Mouse (Mus musculus) ES-Bruce4 (cell line): ENCODE results near the gene Eepd1. TPM values are rescaled to one million over a fixed set of nuclear protein-coding genes. Genes with fewer than 3 reads are reported as not detected.

ENCODE experiments used
- H3K27ac ChIP-seq: 2 replicates; pipeline ENCODE4 v1.5.1; 2012; ENCODE audit warnings: low read length, inconsistent platforms; ENCODE audit not compliant: insufficient read depth
- H3K27me3 ChIP-seq: 2 replicates; pipeline ENCODE4 v1.6.1; 2012; ENCODE audit warnings: mild to moderate bottlenecking, low read length, inconsistent platforms; ENCODE audit not compliant: control insufficient read depth, poor library complexity, insufficient read depth, severe bottlenecking
- H3K36me3 ChIP-seq: 2 replicates; pipeline ENCODE4 v1.6.1; 2012; ENCODE audit warnings: inconsistent platforms, mild to moderate bottlenecking, low read length, moderate library complexity; ENCODE audit not compliant: control insufficient read depth, poor library complexity, insufficient read depth, severe bottlenecking
- H3K4me1 ChIP-seq: one replicate; pipeline ENCODE4 v1.8.1; 2011; ENCODE audit warnings: low read length; ENCODE audit not compliant: control insufficient read depth, insufficient read depth
- H3K4me3 ChIP-seq: 2 replicates; pipeline ENCODE4 v1.5.1; 2011; ENCODE audit warnings: low read depth, mild to moderate bottlenecking, low read length
- H3K9ac ChIP-seq: 2 replicates; pipeline ENCODE4 v1.6.1; 2012; ENCODE audit warnings: low read depth, mild to moderate bottlenecking, inconsistent platforms; ENCODE audit not compliant: poor library complexity, severe bottlenecking
- H3K9me3 ChIP-seq: replicated peaks from 2 replicates; pipeline ENCODE4 v1.6.1; 2012; ENCODE audit warnings: mild to moderate bottlenecking, low read length, inconsistent platforms; ENCODE audit not compliant: control insufficient read depth, poor library complexity, insufficient read depth, severe bottlenecking
- CTCF ChIP-seq: IDR thresholded peaks from one replicate; pipeline ENCODE4 v1.8.1; 2011; ENCODE audit warnings: low read depth, low read length
- EP300 ChIP-seq: IDR thresholded peaks from 2 replicates; pipeline ENCODE4 v1.6.1; 2011; ENCODE audit warnings: low read depth, low read length; ENCODE audit not compliant: insufficient read depth
- POLR2A ChIP-seq: IDR thresholded peaks from one replicate; pipeline ENCODE4 v1.8.1; 2011; ENCODE audit warnings: low read length; ENCODE audit not compliant: insufficient read depth
- polyA plus RNA-seq: library from polyadenylated mRNA; stranded (reverse); fragments of >200 nt; gene quantifications from 2 replicates; pipeline ENCODE4 v1.2.4, GENCODE M21; 2011; ENCODE audit warnings: low read depth; ENCODE audit not compliant: missing spikeins, insufficient read depth, insufficient read length

The Eepd1 gene
- polyA plus RNA-seq, 1 experiment = 1.6 TPM

DNA sequence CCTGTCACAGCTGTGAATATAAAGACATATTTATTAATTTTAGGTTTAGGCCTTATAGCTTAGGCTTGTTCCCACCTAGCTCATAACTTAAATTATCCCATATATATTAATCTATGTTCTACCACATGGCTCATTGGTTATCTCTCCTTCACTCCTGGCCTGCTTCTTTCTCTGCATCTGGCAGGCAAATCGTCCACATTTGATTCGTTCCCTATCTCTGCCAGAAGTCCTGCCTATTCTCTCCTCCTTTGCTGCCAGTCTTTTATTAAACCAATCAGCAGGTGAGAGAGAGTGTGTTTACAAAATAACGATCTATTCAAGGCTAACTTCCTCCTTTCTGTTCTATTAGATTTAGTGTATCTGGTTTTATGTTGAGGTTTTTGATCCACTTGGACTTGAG lies 77.5 kb downstream of the Eepd1 start:
- H3K4me3 ChIP-seq = no peak overlapping the region
- H3K9ac ChIP-seq = no peak overlapping the region
- no peak overlapping the region for H3K27ac ChIP-seq
- no peaks in the 10 kb centered on the region for H3K36me3 ChIP-seq
- no peaks in the 10 kb centered on the region for H3K27me3 ChIP-seq
- no peaks in the 10 kb centered on the region for H3K4me1 ChIP-seq
- no peak for TF ChIP-seq CTCF
- no peak for TF ChIP-seq EP300
- TF ChIP-seq POLR2A = no peak
- peaks cover 6% of the 10 kb centered on the region for H3K9me3 ChIP-seq

DNA sequence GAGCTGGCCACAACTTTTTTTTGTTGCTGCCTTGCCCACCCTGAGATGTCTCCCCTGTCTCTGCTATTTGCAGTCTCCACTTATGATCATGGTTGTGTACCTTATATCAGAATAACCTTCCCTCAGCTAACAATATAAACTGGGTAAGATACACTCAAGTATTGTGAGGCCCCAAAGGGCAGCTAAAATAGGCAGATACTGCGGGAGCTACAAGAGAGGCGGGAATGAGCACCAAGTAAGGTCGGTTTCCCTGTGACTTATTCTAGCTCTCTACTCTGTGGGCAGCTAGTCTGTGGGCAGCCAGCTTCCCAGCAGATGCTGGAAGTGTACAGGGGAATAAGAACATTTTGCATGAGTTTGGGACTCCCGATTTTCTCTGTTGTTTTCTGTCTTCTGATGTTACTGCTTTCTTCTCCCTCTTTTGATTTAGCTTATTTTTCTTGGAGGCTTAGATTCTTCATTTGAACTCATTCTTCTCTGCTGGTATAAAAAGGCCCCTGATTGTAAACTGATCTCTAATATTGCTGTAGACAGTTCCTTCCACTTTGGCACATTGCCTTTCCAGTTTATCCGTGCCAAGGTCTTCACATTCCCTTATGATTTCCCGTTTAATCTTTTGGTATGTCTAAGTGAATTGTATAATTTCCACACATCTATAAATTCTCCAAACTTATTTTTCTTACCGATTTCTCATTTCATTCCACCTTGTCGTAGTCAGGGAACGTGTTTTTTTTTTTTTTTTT lies 78.8 kb downstream of the Eepd1 start:
- H3K9ac ChIP-seq = no peak overlapping the region
- no peaks in the 10 kb centered on the region for H3K4me1 ChIP-seq
- TF ChIP-seq EP300 = no peak
- no peak for TF ChIP-seq CTCF
- TF ChIP-seq POLR2A = no peak
- H3K9me3 ChIP-seq = peaks cover 8% of the 10 kb centered on the region
- H3K27ac ChIP-seq = no peak overlapping the region
- H3K36me3 ChIP-seq = no peaks in the 10 kb centered on the region
- H3K4me3 ChIP-seq = no peak overlapping the region
- H3K27me3 ChIP-seq = no peaks in the 10 kb centered on the region

DNA sequence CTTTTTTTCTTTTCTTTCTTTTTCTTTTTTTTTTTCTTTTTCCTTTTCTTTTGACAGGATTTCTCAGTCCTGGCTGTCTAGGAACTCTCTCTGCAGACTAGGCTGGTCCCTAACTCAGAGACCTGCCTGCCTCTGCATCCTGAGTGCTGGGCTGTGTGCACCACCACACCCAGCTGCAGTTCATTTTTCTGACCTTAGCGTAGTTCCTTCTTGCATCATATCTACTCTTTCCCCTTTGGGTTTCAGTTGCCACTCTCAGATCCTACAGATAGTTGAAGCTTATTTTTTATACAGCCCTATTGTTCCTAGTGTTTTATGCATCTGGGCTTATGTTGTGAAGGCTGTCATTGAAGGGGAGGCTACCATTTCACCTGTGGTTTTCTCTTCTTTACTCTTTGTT lies 79.8 kb downstream of the Eepd1 start:
- Histone ChIP-seq H3K27ac (no peak overlapping the region), H3K36me3 (no peaks in the 10 kb centered on the region), H3K9me3 (peaks cover 14% of the 10 kb centered on the region), H3K27me3 (no peaks in the 10 kb centered on the region), H3K4me1 (no peaks in the 10 kb centered on the region), H3K9ac (no peak overlapping the region), H3K4me3 (no peak overlapping the region)
- no peak for TF ChIP-seq EP300
- no peak for TF ChIP-seq CTCF
- no peak for TF ChIP-seq POLR2A

DNA sequence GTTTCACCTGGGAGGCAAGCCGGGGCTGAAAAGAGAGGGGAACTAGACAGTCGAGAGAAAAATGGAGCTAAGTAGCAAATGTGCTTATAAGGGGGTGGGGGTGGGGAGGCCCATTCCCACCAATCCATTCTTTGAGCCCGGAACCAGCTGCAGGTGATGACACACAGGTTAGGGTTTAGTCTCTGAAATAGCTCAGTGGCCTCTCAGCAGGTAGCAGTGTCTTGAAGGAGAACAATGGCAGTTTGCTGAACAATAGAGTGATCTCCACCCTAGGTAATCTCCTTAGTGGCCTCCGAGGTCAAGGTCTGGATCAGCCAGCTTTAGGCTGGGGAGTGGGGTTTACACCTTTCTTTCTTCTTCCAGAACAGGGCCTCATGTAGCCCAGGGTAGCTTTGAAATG lies 82.5 kb downstream of the Eepd1 start:
- no peaks in the 10 kb centered on the region for H3K27me3 ChIP-seq
- H3K9me3 ChIP-seq = peaks cover 14% of the 10 kb centered on the region
- no peak overlapping the region for H3K27ac ChIP-seq
- H3K36me3 ChIP-seq = no peaks in the 10 kb centered on the region
- no peak overlapping the region for H3K4me3 ChIP-seq
- no peak for TF ChIP-seq POLR2A
- peak; percentile 67 for TF ChIP-seq EP300
- H3K9ac ChIP-seq = no peak overlapping the region
- H3K4me1 ChIP-seq = no peaks in the 10 kb centered on the region

DNA sequence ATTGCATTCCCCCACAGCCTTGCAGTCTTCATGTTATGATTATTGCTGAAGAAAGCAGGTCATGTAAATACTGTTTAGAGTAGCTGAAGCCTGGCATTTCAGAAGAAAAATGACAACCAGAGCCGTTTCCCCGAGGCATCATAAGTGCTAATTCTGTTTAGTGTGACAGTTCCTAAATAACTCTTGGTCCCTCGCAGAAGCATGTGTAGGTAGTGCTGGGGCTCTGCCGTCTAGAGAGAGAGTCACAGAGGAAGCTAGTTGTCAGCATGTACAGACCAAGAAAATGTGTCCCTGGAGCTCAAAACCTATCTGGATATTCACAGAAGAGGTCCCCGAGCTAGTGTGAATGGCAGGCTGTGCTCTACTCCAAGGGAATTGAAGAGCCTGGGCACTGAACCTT lies 85.7 kb downstream of the Eepd1 start:
- no peak for TF ChIP-seq POLR2A
- TF ChIP-seq CTCF = no peak
- no peak for TF ChIP-seq EP300
- no peaks in the 10 kb centered on the region for H3K4me1 ChIP-seq
- no peak overlapping the region for H3K4me3 ChIP-seq

DNA sequence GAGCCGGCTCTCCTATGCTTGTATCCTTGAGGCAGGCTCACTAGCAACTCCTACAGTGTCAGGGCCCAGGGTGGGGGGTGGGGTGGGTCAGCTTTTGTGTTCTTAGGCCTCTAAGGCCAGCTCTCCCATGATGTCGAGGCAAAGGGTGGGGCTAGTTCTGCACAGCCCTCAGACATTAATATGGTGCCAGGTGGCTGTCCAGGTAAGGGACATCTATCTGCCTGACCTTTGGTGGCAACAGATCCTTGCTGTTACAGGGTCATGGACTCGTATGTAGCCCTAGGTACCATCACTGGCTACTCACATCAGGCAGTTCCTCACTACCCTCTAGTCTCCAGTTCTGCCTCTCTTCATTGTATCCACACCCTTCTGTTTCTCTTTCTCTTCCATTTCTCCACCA lies 87.4 kb downstream of the Eepd1 start:
- no peak overlapping the region for H3K27ac ChIP-seq
- TF ChIP-seq POLR2A = no peak
- TF ChIP-seq EP300 = no peak
- TF ChIP-seq CTCF = no peak
- H3K4me3 ChIP-seq = no peak overlapping the region
- peaks cover 8% of the 10 kb centered on the region; the same call in 1 of the 2 replicates for H3K9me3 ChIP-seq
- H3K4me1 ChIP-seq = no peaks in the 10 kb centered on the region
- no peaks in the 10 kb centered on the region for H3K36me3 ChIP-seq
- H3K27me3 ChIP-seq = no peaks in the 10 kb centered on the region
- no peak overlapping the region for H3K9ac ChIP-seq

More for the DNA sequence above, 85.7 kb downstream of the Eepd1 start:
- Histone ChIP-seq H3K9ac (no peak overlapping the region), H3K27ac (no peak overlapping the region), H3K36me3 (no peaks in the 10 kb centered on the region), H3K27me3 (no peaks in the 10 kb centered on the region), H3K9me3 (peaks cover 14% of the 10 kb centered on the region)
